Mouse (Mus musculus) neural tube, embryonic 11.5 days (tissue): ENCODE results near the gene Wdr95. TPM values are rescaled to one million over a fixed set of nuclear protein-coding genes. Genes with fewer than 3 reads are reported as not detected.

Source experiments
- ATAC-seq: fragments of 200-750 bp; cut with Nextera tagmentation; 2 replicates; pipeline ENCODE4 v1.8.0; 2017; ENCODE audit warnings: moderate number of reproducible peaks, mild to moderate bottlenecking, moderate TSS enrichment, moderate library complexity; ENCODE audit not compliant: insufficient read depth, low FRiP score, low TSS enrichment
- DNase-seq: peaks from one replicate; pipeline ENCODE4 v3.0.0-alpha.2; 2015; ENCODE audit warnings: low spot score
- H3K27ac ChIP-seq: fragments of 300-500 bp; sonication (generic); 2 replicates; pipeline ENCODE4 v1.5.1; 2014; ENCODE audit warnings: low read depth, mild to moderate bottlenecking, low read length
- H3K27me3 ChIP-seq: fragments of 300-500 bp; sonication (generic); 2 replicates; pipeline ENCODE4 v1.6.1; 2014; ENCODE audit warnings: mild to moderate bottlenecking, low read length, mixed read lengths; ENCODE audit not compliant: control insufficient read depth, insufficient read depth
- H3K36me3 ChIP-seq: fragments of 300-500 bp; sonication (generic); 2 replicates; pipeline ENCODE4 v1.6.1; 2014; ENCODE audit warnings: mild to moderate bottlenecking, low read length, moderate library complexity, mixed read lengths; ENCODE audit not compliant: control insufficient read depth, insufficient read depth
- H3K4me1 ChIP-seq: fragments of 300-500 bp; sonication (generic); 2 replicates; pipeline ENCODE4 v1.6.1; 2014; ENCODE audit warnings: low read length, mixed read lengths; ENCODE audit not compliant: control insufficient read depth, insufficient read depth
- H3K4me2 ChIP-seq: fragments of 300-500 bp; sonication (generic); 2 replicates; pipeline ENCODE4 v1.6.1; 2014; ENCODE audit warnings: low read depth, mild to moderate bottlenecking, moderate library complexity
- H3K4me3 ChIP-seq: fragments of 300-500 bp; sonication (generic); 2 replicates; pipeline ENCODE4 v1.5.1; 2014; ENCODE audit warnings: low read depth, low read length
- H3K9ac ChIP-seq: fragments of 300-500 bp; sonication (generic); 2 replicates; pipeline ENCODE4 v1.6.1; 2014; ENCODE audit warnings: mild to moderate bottlenecking, low read length
- H3K9me3 ChIP-seq: fragments of 300-500 bp; sonication (generic); 2 replicates; pipeline ENCODE4 v1.6.1; 2016; ENCODE audit warnings: low read length; ENCODE audit not compliant: control insufficient read depth
- WGBS: fragments of 180-500 bp; shearing (Covaris S2); extraction: QIAGEN DNeasy Blood & Tissue Kit; methylation state at CpG from one replicate; pipeline ENCODE4 v1.1.7; 2014; 5-methylcytosine and 5-hydroxymethylcytosine counted together
- polyA plus RNA-seq: library from polyadenylated mRNA; unstranded; fragments of >200 nt; fragmentation: Nextera tagmentation; extraction: Ambion mirVana; gene quantifications from 2 replicates; pipeline ENCODE4 v1.2.1, GENCODE M21; 2014

Gene Wdr95
- polyA plus RNA-seq, 1 experiment from 2014 or later = not detected

- no peak overlapping the region for H3K27ac ChIP-seq
- no peaks in the 10 kb centered on the region for H3K9me3 ChIP-seq
- H3K4me1 ChIP-seq = no peaks in the 10 kb centered on the region
- no peak overlapping the region for H3K9ac ChIP-seq
- 89% methylated on average over 3 of the region's 3 CpGs for WGBS
- H3K4me3 ChIP-seq = no peak overlapping the region
- H3K27me3 ChIP-seq = no peaks in the 10 kb centered on the region
- no peaks in the 10 kb centered on the region for H3K36me3 ChIP-seq
- ATAC-seq (no peak), DNase-seq (no peak)
- H3K4me2 ChIP-seq = no peak overlapping the region
Observed at GRCm38 (mm10) chr5:149594215-149594614, 65.7 kb downstream of the Wdr95 start.

- Histone ChIP-seq H3K9ac (no peak overlapping the region), H3K27me3 (no peaks in the 10 kb centered on the region), H3K4me3 (no peak overlapping the region), H3K27ac (no peak overlapping the region), H3K9me3 (no peaks in the 10 kb centered on the region), H3K36me3 (no peaks in the 10 kb centered on the region), H3K4me2 (no peak overlapping the region), H3K4me1 (no peaks in the 10 kb centered on the region)
- no peak for ATAC-seq
- no peak for DNase-seq
- WGBS = 53% methylated on average over 18 of the region's 18 CpGs
Observed at GRCm38 (mm10) chr5:149597351-149597750, 68.9 kb downstream of the Wdr95 start.

GRCm38 (mm10) chr5:149601996-149602395, 73.5 kb downstream of the Wdr95 start:
- ATAC-seq (no peak), DNase-seq (no peak)
- Histone ChIP-seq H3K27me3 (no peaks in the 10 kb centered on the region), H3K4me3 (no peak overlapping the region), H3K9me3 (no peaks in the 10 kb centered on the region), H3K36me3 (no peaks in the 10 kb centered on the region), H3K4me1 (no peaks in the 10 kb centered on the region), H3K9ac (no peak overlapping the region), H3K27ac (no peak overlapping the region), H3K4me2 (no peak overlapping the region)
- 93% methylated on average over 3 of the region's 3 CpGs for WGBS

GRCm38 (mm10) chr5:149603241-149603640, 74.8 kb downstream of the Wdr95 start:
- WGBS = 85% methylated on average over 3 of the region's 3 CpGs

GRCm38 (mm10) chr5:149607083-149607720, 78.7 kb downstream of the Wdr95 start:
- 86% methylated on average over 8 of the region's 8 CpGs for WGBS
- H3K4me1 ChIP-seq = 0 out of 2 replicates have a peak, but pooled peaks cover 3% of the 10 kb centered on the region
- ATAC-seq (no peak), DNase-seq (no peak)
- H3K27me3 ChIP-seq = no peaks in the 10 kb centered on the region
- no peak overlapping the region for H3K4me2 ChIP-seq
- H3K4me3 ChIP-seq = no peak overlapping the region
- H3K9ac ChIP-seq = no peak overlapping the region
- no peak overlapping the region for H3K27ac ChIP-seq
- H3K9me3 ChIP-seq = no peaks in the 10 kb centered on the region
- H3K36me3 ChIP-seq = no peaks in the 10 kb centered on the region

More at GRCm38 (mm10) chr5:149603241-149603640, 74.8 kb downstream of the Wdr95 start:
- Histone ChIP-seq H3K4me2 (no peak overlapping the region), H3K27ac (no peak overlapping the region), H3K9me3 (no peaks in the 10 kb centered on the region), H3K36me3 (no peaks in the 10 kb centered on the region), H3K27me3 (no peaks in the 10 kb centered on the region), H3K4me3 (no peak overlapping the region), H3K4me1 (no peaks in the 10 kb centered on the region), H3K9ac (no peak overlapping the region)
- DNase-seq (no peak), ATAC-seq (no peak)

DNA sequence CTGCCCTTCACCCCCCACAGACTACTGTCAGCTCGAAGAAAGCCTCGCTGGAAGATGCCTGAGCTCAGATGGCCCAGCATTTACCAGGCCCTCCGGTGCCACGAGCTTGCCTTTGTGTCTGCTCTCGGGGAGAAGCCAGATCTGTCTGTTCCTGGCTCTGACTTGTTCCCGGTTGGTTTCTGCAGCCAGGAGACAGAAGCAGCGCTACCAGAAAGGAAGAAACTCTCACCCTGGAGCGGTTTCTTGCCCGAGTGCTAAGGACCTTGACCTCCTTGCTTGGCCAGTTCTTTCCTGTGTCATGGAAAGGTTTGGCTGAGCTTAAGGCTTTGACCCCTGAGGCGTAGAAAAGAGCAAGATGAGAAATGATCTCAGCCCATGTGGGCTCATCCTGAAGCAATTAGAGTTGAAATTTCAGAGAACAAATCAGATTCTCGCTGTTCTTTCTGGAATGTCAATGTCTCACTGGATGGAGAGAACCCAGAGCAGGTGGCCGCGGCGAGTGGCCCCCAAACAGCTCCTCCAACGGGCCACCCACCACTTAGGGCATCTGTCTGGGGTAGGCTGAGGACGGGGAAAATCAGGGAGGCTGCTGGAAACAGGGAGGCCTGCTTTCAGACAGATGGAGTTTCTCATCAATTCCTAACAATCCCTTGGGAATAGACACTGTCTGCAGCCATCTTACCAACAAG, 83.1 kb downstream of the Wdr95 start:
- Histone ChIP-seq H3K36me3 (peaks cover 4% of the 10 kb centered on the region; the same call in 1 of the 2 replicates), H3K27me3 (no peaks in the 10 kb centered on the region), H3K9ac (no peak overlapping the region), H3K4me1 (0 out of 2 replicates have a peak, but pooled peaks cover 3% of the 10 kb centered on the region), H3K27ac (0 out of 2 replicates have a peak overlapping the region, but pooled peaks have one; percentile 20), H3K9me3 (no peaks in the 10 kb centered on the region), H3K4me2 (no peak overlapping the region), H3K4me3 (no peak overlapping the region)
- WGBS = 71% methylated on average over 16 of the region's 16 CpGs
- DNase-seq = no peak
- ATAC-seq = no peak

GRCm38 (mm10) chr5:149612165-149612518, 83.7 kb downstream of the Wdr95 start:
- WGBS = 89% methylated on average over 3 of the region's 3 CpGs
- no peak for ATAC-seq

DNA sequence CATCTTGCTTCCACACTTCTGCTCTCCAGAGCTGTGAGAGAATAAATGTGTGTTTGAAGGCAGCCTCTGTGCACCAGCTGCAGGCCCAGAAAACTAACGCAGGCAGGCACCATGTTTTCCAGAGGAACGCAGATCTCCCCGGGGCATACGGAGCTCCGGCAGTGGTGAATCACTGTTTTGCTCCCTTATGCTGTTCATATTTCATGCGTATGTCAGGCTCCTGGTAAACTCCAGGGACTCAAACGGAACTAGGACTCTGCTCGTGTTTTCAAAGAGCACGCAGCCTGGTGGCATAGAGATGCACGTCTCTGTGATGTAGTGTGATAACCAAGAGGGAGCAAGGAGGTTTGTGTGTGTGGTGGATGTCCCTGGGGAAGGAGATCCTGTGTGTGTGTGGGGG, 84.3 kb downstream of the Wdr95 start:
- H3K4me1 ChIP-seq = 0 out of 2 replicates have a peak, but pooled peaks cover 3% of the 10 kb centered on the region
- no peak overlapping the region for H3K4me3 ChIP-seq
- H3K27me3 ChIP-seq = no peaks in the 10 kb centered on the region
- no peak overlapping the region for H3K9ac ChIP-seq
- H3K27ac ChIP-seq = no peak overlapping the region
- DNase-seq (peak; percentile 31), ATAC-seq (no peak)
- H3K4me2 ChIP-seq = no peak overlapping the region
- H3K36me3 ChIP-seq = peaks cover 4% of the 10 kb centered on the region
- no peaks in the 10 kb centered on the region for H3K9me3 ChIP-seq
- WGBS = 70% methylated on average over 10 of the region's 10 CpGs

More at GRCm38 (mm10) chr5:149612165-149612518, 83.7 kb downstream of the Wdr95 start:
- Histone ChIP-seq H3K27me3 (no peaks in the 10 kb centered on the region), H3K36me3 (peaks cover 4% of the 10 kb centered on the region; the same call in 1 of the 2 replicates), H3K4me3 (no peak overlapping the region), H3K27ac (no peak overlapping the region), H3K4me2 (no peak overlapping the region), H3K4me1 (0 out of 2 replicates have a peak, but pooled peaks cover 3% of the 10 kb centered on the region), H3K9ac (no peak overlapping the region), H3K9me3 (no peaks in the 10 kb centered on the region)
- no peak for DNase-seq

DNA sequence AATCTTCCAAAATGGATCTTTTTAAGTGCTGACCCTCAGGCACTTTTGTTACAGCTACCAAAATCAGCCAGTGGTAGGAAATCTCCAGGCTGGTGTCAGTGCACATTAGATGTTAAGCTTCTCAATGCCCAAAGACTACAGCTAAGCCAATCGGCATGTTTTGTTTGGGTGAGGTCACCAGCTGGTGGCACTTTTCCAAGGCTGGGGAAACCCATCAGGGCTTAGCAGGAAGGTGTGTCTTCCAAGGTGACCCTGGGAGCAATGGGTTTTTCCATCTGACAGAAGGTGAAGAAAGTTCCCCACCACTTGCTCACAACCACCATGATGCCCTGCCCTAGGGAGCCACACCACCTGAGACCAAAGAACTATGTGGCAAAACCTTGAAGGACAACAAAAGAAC, 87.7 kb downstream of the Wdr95 start:
- H3K36me3 ChIP-seq = peaks cover 16% of the 10 kb centered on the region
- no peak for ATAC-seq

More for the DNA sequence above, 87.7 kb downstream of the Wdr95 start:
- H3K27ac ChIP-seq = no peak overlapping the region
- no peaks in the 10 kb centered on the region for H3K27me3 ChIP-seq
- no peak overlapping the region for H3K9ac ChIP-seq
- no peak for DNase-seq
- WGBS = 79% methylated on average over 1 of the region's 1 CpGs
- H3K4me1 ChIP-seq = 0 out of 2 replicates have a peak, but pooled peaks cover 3% of the 10 kb centered on the region
- H3K4me3 ChIP-seq = no peak overlapping the region
- no peak overlapping the region for H3K4me2 ChIP-seq
- H3K9me3 ChIP-seq = no peaks in the 10 kb centered on the region
